Mouse (Mus musculus): ENCODE results near the gene Rftn2. TPM values are rescaled to one million over a fixed set of nuclear protein-coding genes. Genes with fewer than 3 reads are reported as not detected.

Gene Rftn2
- total RNA-seq, 1 experiment = 0.40 TPM

- in situ Hi-C loops (cut with MboI; ENCODE audit: low sequenced_read_pairs in 2 of 2, unreplicated experiment in 2 of 2) = no loop called here
- no peak for TF ChIP-seq ZC3H11A (IDR thresholded peaks at IDR 0.05; ENCODE audit: borderline replicate concordance, low read depth, low read length)
- H3K36me3 ChIP-seq (ENCODE audit: control insufficient read depth, insufficient read depth, low read length, poor library complexity, severe bottlenecking) = no peaks in the 10 kb centered on the region
- no peak for DNase-seq (ENCODE audit: low read depth, low spot score)
- H3K9me3 ChIP-seq (ENCODE audit: control insufficient read depth, insufficient read depth, low read depth, low read length) = no peaks in the 10 kb centered on the region
- peak overlapping the region; percentile 37 to 83 for H3K4me3 ChIP-seq (ENCODE audit: insufficient read depth in 1 of 2, low read depth in 1 of 2, low read length in 2 of 2, poor library complexity in 1 of 2, severe bottlenecking in 1 of 2)
- H3K4me1 ChIP-seq (ENCODE audit: control insufficient read depth in 2 of 2, insufficient read depth in 2 of 2, low read length in 2 of 2, poor library complexity in 1 of 2) = peaks cover 5 to 6% of the 10 kb centered on the region in 2 experiments
- no peak overlapping the region; the same call in 1 of the 2 replicates for H3K9ac ChIP-seq (ENCODE audit: insufficient read depth, low read depth, low read length, poor library complexity, severe bottlenecking)
- H3K27ac ChIP-seq (ENCODE audit: insufficient read depth, low read depth, low read length, poor library complexity, severe bottlenecking) = no peak overlapping the region; the same call in 1 of the 2 replicates
Measured at GRCm38 (mm10) chr1:55236487-55236886, 9.9 kb upstream of the Rftn2 start.

- Histone ChIP-seq H3K36me3 (ENCODE audit: control insufficient read depth, insufficient read depth, low read length, poor library complexity, severe bottlenecking) (no peaks in the 10 kb centered on the region), H3K9ac (ENCODE audit: insufficient read depth, low read depth, low read length, poor library complexity, severe bottlenecking) (0 out of 2 replicates have a peak overlapping the region, but pooled peaks have one; percentile 27), H3K27ac (ENCODE audit: insufficient read depth, low read depth, low read length, poor library complexity, severe bottlenecking) (0 out of 2 replicates have a peak overlapping the region, but pooled peaks have one; percentile 12), H3K4me3 (ENCODE audit: insufficient read depth in 1 of 2, low read depth in 1 of 2, low read length in 2 of 2, poor library complexity in 1 of 2, severe bottlenecking in 1 of 2) (peak overlapping the region; percentile 4 to 11; a peak in 2 of 4 replicates), H3K4me1 (ENCODE audit: control insufficient read depth in 2 of 2, insufficient read depth in 2 of 2, low read length in 2 of 2, poor library complexity in 1 of 2) (peaks cover 5 to 6% of the 10 kb centered on the region in 2 experiments), H3K9me3 (ENCODE audit: control insufficient read depth, insufficient read depth, low read depth, low read length) (no peaks in the 10 kb centered on the region)
- in situ Hi-C loops (cut with MboI; ENCODE audit: low sequenced_read_pairs in 2 of 2, unreplicated experiment in 2 of 2) = no loop called here
- TF ChIP-seq MAFK (IDR thresholded peaks at IDR 0.05; ENCODE audit: insufficient read depth, low read depth, low read length) = no peak
- DNase-seq (ENCODE audit: low read depth, low spot score) = no peak
Measured at GRCm38 (mm10) chr1:55234910-55235520, 8.4 kb upstream of the Rftn2 start.

- Histone ChIP-seq H3K9me3 (ENCODE audit: control insufficient read depth, insufficient read depth, low read depth, low read length) (no peaks in the 10 kb centered on the region), H3K9ac (ENCODE audit: insufficient read depth, low read depth, low read length, poor library complexity, severe bottlenecking) (no peak overlapping the region), H3K4me1 (ENCODE audit: control insufficient read depth in 2 of 2, insufficient read depth in 2 of 2, low read length in 2 of 2, poor library complexity in 1 of 2) (peaks cover 0 to 3% of the 10 kb centered on the region in 2 experiments; a peak in 2 of 4 replicates), H3K36me3 (ENCODE audit: control insufficient read depth, insufficient read depth, low read length, poor library complexity, severe bottlenecking) (no peaks in the 10 kb centered on the region), H3K4me3 (ENCODE audit: insufficient read depth in 1 of 2, low read depth in 1 of 2, low read length in 2 of 2, poor library complexity in 1 of 2, severe bottlenecking in 1 of 2) (no peak overlapping the region), H3K27ac (ENCODE audit: insufficient read depth, low read depth, low read length, poor library complexity, severe bottlenecking) (no peak overlapping the region)
- in situ Hi-C loops (cut with MboI; ENCODE audit: low sequenced_read_pairs in 2 of 2, unreplicated experiment in 2 of 2) = no loop called here
- TF ChIP-seq HCFC1 (IDR thresholded peaks at IDR 0.05; ENCODE audit: borderline replicate concordance, insufficient read depth, low read length) (no peak), MAFK (IDR thresholded peaks at IDR 0.05; ENCODE audit: insufficient read depth, low read depth, low read length) (no peak), ZC3H11A (IDR thresholded peaks at IDR 0.05; ENCODE audit: borderline replicate concordance, low read depth, low read length) (no peak), CHD2 (IDR thresholded peaks at IDR 0.05; ENCODE audit: low read depth, low read length) (no peak), ZNF384 (IDR thresholded peaks at IDR 0.05; ENCODE audit: low read depth, low read length) (no peak)
- DNase-seq (ENCODE audit: low read depth, low spot score) = no peak
Measured at GRCm38 (mm10) chr1:55228256-55228884, 1.8 kb upstream of the Rftn2 start.

DNA sequence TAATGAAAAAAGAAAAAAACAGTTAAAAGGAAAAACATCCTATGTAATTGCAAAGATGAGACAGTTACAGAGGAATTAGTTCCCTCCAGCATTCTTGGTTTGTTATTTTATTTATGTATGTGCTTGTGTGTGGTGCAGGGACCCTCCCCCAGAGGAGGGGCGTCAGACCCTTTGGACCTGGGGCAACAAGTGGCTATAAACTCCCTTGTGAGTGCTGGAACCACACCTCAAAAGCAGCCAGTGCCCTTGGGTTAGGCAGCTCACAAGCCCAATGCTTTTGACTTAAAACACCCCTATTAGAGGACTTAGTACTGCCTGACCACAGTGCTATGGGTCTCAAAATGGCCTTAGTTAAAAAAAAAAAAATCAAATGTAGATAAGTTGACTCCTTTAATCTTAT, 794 bp upstream of the Rftn2 start:
- in situ Hi-C loops (cut with MboI; ENCODE audit: low sequenced_read_pairs in 2 of 2, unreplicated experiment in 2 of 2) = no loop called here
- Histone ChIP-seq H3K9ac (ENCODE audit: insufficient read depth, low read depth, low read length, poor library complexity, severe bottlenecking) (no peak overlapping the region), H3K27ac (ENCODE audit: insufficient read depth, low read depth, low read length, poor library complexity, severe bottlenecking) (no peak overlapping the region), H3K4me3 (ENCODE audit: insufficient read depth in 1 of 2, low read depth in 1 of 2, low read length in 2 of 2, poor library complexity in 1 of 2, severe bottlenecking in 1 of 2) (no peak overlapping the region), H3K9me3 (ENCODE audit: control insufficient read depth, insufficient read depth, low read depth, low read length) (no peaks in the 10 kb centered on the region), H3K36me3 (ENCODE audit: control insufficient read depth, insufficient read depth, low read length, poor library complexity, severe bottlenecking) (no peaks in the 10 kb centered on the region), H3K4me1 (ENCODE audit: control insufficient read depth in 2 of 2, insufficient read depth in 2 of 2, low read length in 2 of 2, poor library complexity in 1 of 2) (peaks cover 0 to 3% of the 10 kb centered on the region in 2 experiments; a peak in 2 of 4 replicates)
- no peak for DNase-seq (ENCODE audit: low read depth, low spot score)
- no peak for TF ChIP-seq CHD2 (IDR thresholded peaks at IDR 0.05; ENCODE audit: low read depth, low read length)
- TF ChIP-seq HCFC1 (IDR thresholded peaks at IDR 0.05; ENCODE audit: borderline replicate concordance, insufficient read depth, low read length) = no peak
- TF ChIP-seq MAFK (IDR thresholded peaks at IDR 0.05; ENCODE audit: insufficient read depth, low read depth, low read length) = no peak
- no peak for TF ChIP-seq ZC3H11A (IDR thresholded peaks at IDR 0.05; ENCODE audit: borderline replicate concordance, low read depth, low read length)
- no peak for TF ChIP-seq ZNF384 (IDR thresholded peaks at IDR 0.05; ENCODE audit: low read depth, low read length)

GRCm38 (mm10) chr1:55225398-55225797, 1.2 kb downstream of the Rftn2 start:
- Histone ChIP-seq H3K9ac (ENCODE audit: insufficient read depth, low read depth, low read length, poor library complexity, severe bottlenecking) (no peak overlapping the region), H3K27ac (ENCODE audit: insufficient read depth, low read depth, low read length, poor library complexity, severe bottlenecking) (no peak overlapping the region), H3K4me1 (ENCODE audit: control insufficient read depth in 2 of 2, insufficient read depth in 2 of 2, low read length in 2 of 2, poor library complexity in 1 of 2) (peaks cover 0 to 3% of the 10 kb centered on the region in 2 experiments; a peak in 2 of 4 replicates), H3K36me3 (ENCODE audit: control insufficient read depth, insufficient read depth, low read length, poor library complexity, severe bottlenecking) (no peaks in the 10 kb centered on the region), H3K4me3 (ENCODE audit: insufficient read depth in 1 of 2, low read depth in 1 of 2, low read length in 2 of 2, poor library complexity in 1 of 2, severe bottlenecking in 1 of 2) (no peak overlapping the region), H3K9me3 (ENCODE audit: control insufficient read depth, insufficient read depth, low read depth, low read length) (no peaks in the 10 kb centered on the region)
- TF ChIP-seq HCFC1 (IDR thresholded peaks at IDR 0.05; ENCODE audit: borderline replicate concordance, insufficient read depth, low read length) = no peak
- TF ChIP-seq ZC3H11A (IDR thresholded peaks at IDR 0.05; ENCODE audit: borderline replicate concordance, low read depth, low read length) = no peak
- no peak for TF ChIP-seq CHD2 (IDR thresholded peaks at IDR 0.05; ENCODE audit: low read depth, low read length)
- no peak for TF ChIP-seq ZNF384 (IDR thresholded peaks at IDR 0.05; ENCODE audit: low read depth, low read length)
- TF ChIP-seq MAFK (IDR thresholded peaks at IDR 0.05; ENCODE audit: insufficient read depth, low read depth, low read length) = no peak
- in situ Hi-C loops (cut with MboI; ENCODE audit: low sequenced_read_pairs in 2 of 2, unreplicated experiment in 2 of 2) = no loop called here
- DNase-seq (ENCODE audit: low read depth, low spot score) = no peak

Data from ES-E14 (cell line).